Mouse (Mus musculus) thymus, postnatal 25 days (tissue): ENCODE measurements around the gene Aaas.

ENCODE experiments used
- DNase-seq: peaks from one replicate; pipeline ENCODE4 v3.0.0; 2022

The Aaas gene

DNA sequence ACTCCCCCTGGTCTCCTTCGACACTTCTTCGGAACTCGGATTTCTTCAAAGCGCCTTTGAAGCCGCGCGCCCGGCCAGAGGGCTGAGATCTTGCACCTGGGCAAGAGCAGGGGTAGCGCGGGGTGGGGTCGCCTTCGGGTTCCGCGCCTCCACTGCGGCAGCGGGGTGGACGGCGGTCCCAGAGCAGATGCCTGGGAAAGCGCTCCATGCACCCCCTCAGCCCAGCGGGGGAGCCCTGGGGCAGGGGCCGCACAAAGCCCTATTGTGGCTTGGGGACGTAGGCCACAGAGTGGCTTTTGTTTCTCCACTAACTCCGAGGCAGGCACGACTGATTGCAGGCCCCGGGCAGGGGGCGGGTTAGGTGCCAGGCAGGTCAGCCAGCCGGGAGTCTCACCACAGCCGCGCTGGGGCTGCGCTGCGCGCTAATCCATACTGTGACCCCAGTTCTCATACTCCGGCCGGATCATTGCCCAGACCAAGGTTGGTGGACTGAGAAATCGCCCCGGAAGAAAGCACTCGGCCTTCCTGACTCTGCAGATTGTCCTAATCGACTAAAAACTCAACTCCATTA lies 5.4 kb upstream of the Aaas start:
- DNase-seq: peak; percentile 18

DNA sequence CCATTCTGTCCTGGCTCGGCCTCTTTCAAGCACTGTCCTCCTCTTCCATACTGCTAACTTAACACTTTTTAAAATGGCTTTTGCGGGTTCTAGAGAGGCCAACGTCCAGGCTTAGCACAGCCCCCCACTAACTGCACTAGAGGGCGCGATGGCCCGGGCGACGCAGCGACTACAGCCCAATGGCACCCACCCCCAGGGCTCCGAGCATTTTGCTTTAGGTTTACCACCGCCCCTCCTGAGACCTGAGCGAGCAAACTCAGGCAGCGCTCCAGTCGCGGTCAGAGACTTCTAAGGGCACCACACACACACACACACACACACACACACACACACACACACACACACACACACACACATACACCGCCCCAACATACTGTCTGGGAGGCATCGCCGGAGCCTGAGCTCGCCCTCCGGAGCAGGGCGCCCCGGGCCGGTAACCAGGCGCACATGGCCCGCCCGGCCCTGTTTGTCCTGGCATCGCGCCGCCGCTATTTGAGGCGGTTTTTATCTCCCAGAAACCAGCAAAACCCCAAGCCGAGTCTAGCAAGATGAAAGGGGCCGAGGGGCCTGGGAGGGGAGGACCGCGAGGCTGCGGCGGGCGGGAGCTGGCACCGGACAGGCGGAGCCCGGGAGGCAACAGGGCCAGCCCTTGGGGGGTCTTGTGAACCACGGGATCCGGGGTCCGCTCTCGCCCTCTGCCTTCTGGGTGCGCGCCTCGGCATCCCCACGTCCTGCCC lies 4.7 kb upstream of the Aaas start:
- peak; percentile 15 for DNase-seq

DNA sequence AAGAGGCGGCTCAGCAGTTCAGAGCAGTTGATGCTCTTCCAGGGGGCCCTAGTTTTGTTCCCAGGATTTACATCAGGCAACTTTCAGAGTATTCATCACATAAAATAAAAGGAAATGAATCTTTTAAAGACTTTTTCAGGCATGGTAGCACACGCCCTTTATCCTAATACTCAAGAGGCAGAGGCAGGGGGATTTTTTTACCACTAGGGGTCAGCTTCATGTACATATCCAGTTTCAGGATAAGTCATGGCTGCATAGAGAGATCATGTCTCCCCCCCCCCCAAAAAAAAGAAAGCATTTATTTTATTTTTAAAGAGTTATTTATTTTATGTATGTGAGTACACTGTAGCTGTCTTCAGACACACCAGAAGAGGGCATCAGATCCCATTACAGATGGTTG lies 3.4 kb upstream of the Aaas start:
- no peak for DNase-seq

DNA sequence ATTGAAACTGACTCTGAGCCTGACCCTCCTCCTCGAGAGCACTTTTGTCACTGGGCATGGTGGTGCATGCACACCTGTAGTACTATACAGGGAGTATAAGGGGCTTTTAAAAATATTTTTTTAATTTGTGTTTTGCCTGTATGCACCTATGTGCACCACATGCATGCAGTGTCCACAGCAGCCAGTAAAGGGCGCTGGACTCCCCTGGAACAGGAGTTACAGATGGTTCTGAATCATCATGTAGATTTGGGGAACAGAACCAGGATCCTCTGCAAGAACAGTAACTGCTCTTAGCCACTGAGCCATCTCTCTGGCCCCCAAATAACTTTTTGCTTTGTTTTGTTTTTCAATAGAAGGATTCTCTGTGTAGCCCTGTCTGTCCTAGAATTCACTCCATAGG lies 1.6 kb upstream of the Aaas start:
- DNase-seq: no peak

DNA sequence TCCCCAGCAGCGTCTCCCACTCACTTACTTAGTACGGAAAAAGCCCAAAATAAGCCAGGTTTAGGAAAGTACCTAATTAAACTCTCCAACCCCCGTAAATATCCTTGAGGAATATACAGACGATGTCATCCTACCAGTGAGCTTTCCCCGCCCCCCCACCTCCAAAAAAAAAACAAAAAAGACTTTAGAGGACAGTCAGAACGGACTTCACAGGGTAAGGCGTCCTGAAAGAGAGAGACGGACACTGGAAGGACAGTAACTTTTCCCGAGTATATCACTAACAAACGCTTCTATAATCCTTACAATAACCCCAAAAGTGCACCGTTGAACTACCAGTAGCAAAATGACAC lies 346 bp upstream of the Aaas start:
- DNase-seq: no peak

DNA sequence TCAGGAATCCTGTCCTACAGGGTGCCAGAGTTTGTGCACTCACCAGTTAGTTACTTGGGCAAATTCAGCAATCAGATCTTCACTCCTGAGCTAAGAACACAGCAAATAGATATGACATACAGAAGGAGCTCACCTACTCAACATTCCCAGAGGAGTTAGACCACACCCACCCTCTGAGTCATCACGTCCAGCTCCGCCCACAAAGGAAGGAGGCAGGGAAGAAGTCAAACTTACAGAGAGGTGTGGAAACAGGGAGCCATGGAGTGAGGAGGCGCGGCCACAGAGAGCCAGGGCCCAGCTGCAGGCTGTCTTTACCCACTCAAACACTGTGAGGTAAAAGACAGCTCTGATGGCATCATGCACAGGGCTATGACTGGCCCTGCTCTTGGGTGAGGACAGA lies 4.1 kb downstream of the Aaas start:
- DNase-seq: no peak

DNA sequence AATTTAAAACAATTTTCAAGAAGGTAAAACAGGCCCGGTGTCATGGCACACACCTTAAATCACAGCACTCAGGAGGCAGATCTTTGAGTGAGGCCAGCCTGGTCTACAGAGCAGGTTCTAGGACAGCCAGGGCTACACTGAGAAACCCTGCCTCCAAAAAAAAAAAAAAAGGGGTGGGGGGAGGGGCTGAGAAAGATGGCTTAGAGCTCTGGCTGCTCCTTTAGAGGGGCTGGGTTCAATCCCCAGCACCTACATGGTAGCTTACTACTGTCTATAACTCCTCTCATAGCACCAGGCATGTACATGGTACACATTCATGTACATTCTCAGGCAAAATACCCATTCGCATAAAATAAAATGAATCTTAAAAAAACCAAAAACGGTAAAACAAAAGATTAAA lies 6.1 kb downstream of the Aaas start:
- DNase-seq: no peak

DNA sequence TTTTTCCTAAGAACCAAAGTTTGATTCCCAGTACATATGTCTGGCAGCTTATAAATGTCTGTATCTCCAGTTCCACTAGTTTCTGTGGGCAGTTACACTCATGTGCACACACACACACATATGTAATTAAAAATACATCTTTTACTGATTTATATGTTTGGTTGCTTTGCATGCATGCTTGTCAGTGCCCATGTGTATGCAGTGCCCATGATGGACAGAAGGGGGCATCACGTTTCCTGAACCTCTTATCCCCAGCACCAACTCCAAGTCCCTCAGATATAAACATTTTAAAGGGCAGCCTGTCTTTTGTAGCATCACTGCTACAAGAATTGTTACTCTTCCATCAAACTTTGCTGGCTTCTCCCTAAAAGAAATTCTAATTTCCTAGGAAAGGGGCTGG lies 9.0 kb downstream of the Aaas start:
- peak; percentile 64 for DNase-seq

DNA sequence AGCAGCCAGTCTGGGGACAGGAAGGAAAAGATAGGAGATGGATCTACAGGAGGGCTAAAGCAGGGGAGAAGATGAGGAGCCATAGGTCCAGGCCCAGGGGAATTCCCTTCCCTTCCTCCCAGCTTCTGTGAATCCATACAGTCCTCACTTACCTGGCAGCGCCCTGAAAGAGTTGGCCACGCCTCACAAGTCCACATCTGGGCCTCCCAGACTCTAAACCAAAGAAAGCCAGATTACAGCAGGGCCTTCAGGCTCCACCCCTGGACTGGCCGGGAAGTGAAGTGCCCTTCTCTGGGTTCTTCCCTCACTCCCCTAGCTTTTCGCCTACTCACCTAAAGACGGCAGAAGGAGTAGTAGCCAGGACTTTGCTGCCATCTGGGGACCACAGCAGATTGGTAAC lies 11.0 kb downstream of the Aaas start:
- DNase-seq: no peak

DNA sequence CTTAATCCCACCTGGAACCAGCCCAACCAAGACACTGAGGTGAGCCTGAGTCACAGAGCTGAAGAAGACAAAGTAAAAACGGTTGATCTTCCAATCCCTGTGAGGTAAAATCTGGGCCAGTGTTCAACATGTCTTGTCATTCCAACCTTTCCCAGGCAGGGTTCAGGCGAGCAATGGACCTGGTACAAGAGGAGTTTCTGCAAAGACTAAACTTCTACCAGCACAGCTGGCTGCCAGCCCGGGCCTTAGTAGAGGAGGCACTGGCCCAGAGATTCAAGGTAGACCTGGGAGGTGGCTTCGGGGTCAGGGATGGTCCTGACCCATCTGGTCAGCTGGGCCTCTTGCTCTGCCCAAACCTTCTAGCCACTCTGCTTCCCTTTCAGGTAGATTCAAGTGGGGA lies 13.6 kb downstream of the Aaas start:
- no peak for DNase-seq

DNA sequence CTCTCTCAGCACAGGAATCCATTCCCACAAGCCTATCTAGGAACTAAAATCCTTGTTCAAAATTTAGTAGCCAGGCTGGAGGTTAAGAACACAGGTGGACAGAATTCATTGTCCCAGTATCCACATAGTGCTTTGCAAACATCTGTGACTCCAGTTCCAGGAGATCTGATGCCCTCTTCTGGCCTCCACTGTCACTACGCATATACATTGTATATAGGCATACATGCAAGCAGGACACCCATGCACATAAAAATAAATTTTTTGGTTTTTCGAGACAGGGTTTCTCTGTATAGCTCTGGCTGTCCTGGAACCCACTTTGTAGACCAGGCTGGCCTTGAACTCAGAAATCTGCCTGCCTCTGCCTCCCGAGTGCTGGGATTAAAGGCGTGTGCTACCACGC lies 14.6 kb downstream of the Aaas start:
- peak; percentile 51 for DNase-seq

DNA sequence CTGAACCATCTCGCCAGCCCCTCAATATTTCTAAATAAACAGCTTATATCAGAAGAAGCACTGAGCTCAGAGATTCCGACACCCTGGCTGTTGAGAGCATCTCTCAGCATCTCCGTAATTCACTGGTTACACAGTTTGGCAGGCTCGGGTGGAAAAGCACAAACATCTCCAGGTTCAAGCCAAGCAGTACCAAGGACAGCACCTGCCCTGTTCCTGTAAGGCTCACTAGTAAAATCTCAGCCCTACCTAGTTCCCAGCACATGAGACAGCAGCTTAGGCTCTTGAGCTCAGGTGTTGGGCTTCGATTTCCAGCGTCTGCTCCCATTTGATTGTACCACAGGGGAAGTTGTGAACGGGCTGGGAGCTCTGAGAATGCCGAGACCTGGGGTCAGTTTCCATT lies 15.3 kb downstream of the Aaas start:
- no peak for DNase-seq

DNA sequence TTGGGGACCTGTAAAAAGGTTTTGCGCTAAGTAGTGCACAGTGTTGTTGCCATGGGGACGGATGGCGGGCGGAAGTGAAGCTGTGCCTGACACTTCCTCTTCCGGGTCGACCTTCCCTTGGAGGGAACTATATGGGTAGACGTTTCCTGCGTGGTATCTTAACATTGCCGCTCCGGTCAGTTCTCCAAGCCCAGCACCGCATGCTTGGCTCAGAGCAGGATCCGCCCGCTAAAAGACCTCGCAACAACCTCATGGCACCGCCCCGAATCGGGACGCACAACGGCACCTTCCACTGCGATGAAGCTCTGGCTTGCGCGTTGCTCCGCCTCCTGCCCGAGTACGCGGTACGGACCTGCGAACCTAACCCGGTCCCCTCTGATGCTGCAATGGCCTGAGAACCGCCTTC lies 19.0 kb downstream of the Aaas start, which contains the start of gene Myg1:
Gene Myg1, plus strand, starts transcription at position 100 of the 406 bp plus-strand sequence.
- peak; percentile 84 for DNase-seq

DNA sequence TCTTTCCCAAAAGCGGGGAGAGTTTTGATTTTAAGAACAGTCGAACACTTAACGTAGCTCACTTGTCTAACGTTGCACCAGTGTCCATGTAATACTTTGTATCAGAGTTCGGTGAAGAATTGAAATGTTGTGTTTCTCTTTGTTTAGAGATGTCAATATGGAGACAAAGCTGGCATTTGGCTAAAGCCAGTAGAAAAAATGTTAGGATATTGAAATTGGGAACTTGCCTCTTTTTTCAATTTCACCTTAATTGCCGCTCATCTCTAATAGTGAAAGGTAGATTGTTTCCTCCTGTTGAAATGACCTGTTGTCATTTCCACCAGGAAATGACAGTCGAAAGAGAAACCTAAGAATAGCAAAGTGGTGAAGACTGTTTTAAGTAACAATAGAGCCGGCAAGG lies 23.7 kb downstream of the Aaas start:
- DNase-seq: no peak

DNA sequence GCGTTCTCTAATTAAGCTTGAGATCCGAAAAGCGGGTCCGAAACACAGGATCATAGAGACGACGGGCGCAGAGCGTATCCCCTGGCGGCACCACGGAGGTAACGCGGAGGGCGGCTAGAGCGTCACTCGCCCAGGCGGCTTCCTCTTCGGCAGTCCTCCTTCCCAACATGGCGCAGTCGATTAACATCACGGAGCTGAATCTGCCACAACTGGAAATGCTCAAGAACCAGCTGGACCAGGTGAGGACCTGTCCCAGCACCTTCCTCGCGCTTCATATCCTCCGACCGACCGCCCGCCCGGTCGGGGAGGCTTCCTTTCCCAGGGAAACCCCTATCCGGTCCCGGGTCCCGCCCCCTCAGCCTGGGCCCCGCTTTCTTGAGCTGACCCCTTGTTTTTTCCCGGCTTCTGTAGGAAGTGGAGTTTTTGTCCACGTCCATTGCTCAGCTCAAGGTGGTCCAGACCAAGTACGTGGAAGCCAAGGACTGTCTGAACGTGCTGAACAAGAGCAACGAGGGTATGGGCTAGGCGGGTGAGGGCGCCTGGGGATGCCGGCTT lies 24.5 kb downstream of the Aaas start, which contains the start of gene Pfdn5:
Gene Pfdn5, plus strand, starts transcription at position 95 of the 555 bp plus-strand sequence.
- DNase-seq: peak; percentile 83

DNA sequence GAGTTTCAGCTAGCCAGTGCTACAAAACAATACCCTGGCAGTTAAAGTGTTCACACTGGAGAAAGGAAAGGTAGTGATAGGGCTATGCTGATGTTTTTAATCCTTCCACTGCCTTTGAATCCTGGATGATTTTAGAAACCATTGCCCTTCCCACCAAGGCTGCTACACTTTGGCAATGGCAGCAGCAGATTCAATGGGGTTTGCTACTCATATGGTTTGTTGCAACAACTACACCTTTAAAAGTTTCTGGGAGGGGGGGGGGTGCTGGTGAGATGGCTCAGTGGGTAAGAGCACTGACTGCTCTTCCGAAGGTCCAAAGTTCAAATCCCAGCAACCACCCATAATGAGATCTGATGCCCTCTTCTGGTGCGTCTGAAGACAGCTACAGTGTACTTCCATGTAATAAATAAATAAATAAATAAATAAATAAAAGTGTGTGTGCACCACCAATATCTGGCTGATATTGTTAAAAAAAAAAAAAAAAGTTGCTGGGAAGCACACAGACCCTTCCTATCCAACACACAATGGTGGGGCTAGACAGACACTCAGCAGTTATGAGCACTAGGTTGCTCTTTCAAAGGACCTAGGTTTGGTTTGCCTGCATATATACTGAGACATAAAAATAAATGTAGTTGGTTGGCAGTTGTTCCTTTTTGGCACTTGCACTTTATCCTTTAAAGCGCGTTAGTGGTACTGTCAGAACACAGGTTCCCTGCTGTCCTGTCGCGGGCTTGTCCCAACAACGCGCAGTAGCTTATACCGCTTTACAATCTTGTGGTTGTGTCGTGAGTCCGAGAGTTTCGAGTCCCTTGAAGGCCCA lies 25.7 kb downstream of the Aaas start:
- peak; percentile 15 for DNase-seq

DNA sequence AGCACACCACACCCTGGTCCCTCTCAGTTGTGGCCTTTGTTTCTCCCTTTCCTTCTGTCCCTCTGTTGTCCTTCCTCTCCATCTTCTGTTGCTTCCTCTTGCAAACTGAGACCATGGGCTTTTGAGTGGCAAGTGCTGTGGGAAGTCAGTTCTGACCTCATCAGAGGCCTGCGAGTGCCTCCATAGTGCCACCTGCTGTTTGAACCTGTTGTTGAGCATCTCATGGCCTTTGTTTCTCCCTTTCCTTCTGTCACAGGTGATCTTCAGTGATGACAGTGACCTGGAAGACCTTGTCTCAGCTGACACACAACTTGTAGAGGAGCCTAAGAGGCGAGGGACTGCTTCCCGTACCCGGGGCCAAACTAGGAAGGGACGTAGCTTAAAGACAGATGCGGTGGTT lies 34.3 kb downstream of the Aaas start:
- peak; percentile 70 for DNase-seq

DNA sequence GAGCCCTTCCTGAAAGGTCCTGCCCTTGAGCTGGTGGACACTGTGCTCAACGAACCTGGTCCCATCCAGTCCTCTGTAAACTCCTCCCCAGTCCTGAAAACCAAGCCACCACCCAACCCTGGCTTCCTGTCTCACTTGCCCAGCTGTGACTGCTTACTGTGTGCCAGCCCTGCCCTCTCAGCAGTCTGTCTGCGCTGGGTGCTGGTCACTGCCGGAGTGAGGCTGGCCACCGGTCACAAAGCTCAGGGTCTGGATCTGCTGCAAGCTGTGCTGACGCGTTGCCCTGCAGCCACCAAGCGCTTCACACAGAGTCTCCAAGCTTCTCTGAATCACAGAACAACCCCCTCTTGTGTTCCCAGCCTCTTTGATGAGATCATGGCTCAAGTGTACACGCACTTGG lies 35.3 kb downstream of the Aaas start:
- DNase-seq: no peak

DNA sequence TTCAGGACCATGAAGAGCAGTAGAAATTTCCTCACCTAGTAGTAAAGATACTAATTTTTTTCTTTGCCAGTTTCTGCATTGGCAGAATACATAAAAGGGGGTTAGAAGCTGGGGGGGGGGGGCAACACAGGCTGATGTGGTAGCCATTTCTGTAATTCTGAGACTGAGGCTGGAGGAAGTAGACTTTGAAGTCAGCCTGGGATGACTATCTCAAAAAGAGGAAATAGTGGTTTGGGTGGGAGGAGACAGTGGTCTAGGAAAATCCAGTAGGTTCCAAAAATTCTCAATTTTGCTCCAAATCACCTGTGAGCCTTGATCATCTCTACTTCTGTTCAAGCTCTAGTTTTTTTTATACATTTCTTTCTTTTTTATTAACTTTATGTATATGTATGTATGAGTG lies 39.1 kb downstream of the Aaas start:
- DNase-seq: no peak

DNA sequence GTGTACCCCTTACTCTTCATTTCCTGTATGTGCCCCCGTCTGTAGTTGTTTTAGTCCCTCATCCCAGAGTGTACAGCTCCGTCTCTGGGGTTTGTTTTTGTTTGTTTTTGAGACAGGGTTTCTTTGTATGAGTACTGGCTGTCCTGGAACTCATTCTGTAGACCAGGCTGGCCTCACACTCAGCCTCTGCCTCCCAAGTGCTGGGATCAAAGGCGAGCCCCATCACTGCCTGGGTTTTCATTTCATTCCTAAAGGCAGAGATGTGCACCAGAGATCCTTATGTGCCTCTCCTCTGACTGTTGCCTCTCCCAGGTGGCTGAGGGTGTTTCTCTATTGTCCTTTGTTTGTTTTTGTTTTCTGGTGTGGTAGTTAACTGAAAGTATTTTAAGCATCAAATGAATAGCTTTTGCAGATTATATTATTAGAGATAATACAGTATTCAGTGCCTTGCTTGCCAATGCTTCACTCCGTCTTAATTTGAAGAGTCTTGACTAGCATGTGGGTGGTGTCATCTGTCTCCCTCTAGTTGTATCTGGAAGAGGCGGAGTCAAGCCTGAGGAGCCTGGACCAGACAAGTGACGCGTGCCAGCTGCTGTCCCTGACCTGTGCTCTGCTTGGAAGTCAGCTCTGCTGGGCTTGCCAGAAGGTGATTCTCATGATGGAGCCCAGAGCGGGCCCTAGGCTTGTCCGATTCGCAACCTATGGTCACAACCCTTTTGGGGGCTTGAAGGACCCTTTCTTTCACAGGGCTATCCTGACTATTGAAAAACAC lies 40.3 kb downstream of the Aaas start:
- DNase-seq: no peak

DNA sequence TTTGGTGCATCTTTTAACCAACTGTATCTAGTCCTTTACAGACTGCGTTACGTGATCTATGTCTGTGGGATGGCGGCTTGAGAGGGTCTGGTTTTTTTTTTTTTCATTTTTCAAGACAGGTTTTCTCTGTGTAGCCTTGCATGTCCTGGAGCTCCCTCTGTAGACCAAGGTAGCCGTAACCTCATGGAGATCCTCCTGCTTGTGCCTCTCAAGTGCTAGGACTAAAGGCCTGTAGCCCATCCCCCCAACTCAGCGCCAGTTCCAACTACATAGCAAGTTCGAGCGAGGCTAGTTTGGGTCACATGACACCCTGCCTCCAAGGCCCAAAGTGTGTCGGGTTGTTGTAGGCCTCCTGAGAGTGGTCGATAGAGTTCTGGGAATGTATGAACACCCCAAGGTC lies 41.9 kb downstream of the Aaas start:
- DNase-seq: no peak

DNA sequence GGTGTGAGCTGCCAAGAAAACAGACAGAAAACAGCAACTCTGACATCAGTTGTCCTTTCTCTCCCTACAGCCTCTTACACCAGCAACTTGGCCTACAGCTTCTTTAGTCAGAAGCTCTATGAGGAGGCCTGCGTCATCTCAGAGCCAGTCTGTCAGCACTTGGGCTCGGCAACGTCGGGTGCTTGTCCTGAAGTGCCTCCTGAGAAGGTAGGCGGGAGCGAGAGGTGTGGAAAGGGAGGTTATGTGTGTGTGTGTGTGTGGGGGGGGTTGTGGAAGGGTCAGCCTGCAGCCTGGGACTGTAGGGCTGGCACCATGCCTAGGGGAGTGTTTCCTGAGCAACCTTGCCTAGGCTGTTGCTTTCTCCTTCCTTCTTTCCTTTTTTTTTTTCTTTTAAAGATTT lies 48.0 kb downstream of the Aaas start:
- no peak for DNase-seq
